Mouse (Mus musculus) erythroblast, embryonic 14.5 days (primary cell): ENCODE results near the gene Prmt1.

Source experiments
- GATA1 ChIP-seq: IDR thresholded peaks from 2 replicates; pipeline ENCODE4 v1.6.1; 2012; ENCODE audit warnings: low read length, inconsistent platforms, mixed read lengths
- TAL1 ChIP-seq: IDR thresholded peaks from 3 replicates; pipeline ENCODE4 v1.6.1; 2012; ENCODE audit warnings: low read length, inconsistent platforms, mixed read lengths

DNA sequence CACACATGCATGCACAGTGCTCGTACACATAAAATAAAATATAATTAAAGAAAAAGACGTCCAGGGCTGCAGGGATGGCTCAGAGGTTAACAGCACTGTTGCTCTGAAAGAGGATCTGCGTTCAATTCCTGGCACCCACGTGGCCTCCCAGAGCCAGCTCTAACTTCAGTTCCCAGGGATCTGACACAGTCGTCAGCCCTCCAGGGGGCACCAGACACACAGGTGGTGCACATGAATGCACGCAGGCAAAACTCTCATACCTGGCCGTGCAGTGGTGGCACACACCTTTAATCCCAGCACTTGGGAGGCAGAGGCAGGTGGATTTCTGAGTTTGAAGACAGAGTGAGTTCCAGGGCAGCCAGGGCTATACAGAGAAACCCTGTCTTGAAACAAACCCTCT is 20.4 kb downstream of the Prmt1 start:
- TF ChIP-seq TAL1, result no peak
- TF ChIP-seq GATA1, result no peak
